Mouse (Mus musculus) cortical plate, adult 2 months (tissue): Measurements from ENCODE around the gene Rae1. TPM values are rescaled to one million over a fixed set of nuclear protein-coding genes. Genes with fewer than 3 reads are reported as not detected.

ENCODE experiments used
- H3K27ac ChIP-seq: fragments of 200-500 bp; 2 replicates; pipeline ENCODE4 v1.5.1; 2012; ENCODE audit warnings: low read length, control low read depth, inconsistent platforms; ENCODE audit not compliant: insufficient read depth
- H3K4me1 ChIP-seq: fragments of 200-500 bp; 2 replicates; pipeline ENCODE4 v1.6.1; 2011; ENCODE audit warnings: low read length; ENCODE audit not compliant: control insufficient read depth, insufficient read depth
- H3K4me3 ChIP-seq: fragments of 200-500 bp; 2 replicates; pipeline ENCODE4 v1.5.1; 2011; ENCODE audit warnings: mild to moderate bottlenecking, low read length, control low read depth; ENCODE audit not compliant: insufficient read depth
- CTCF ChIP-seq: fragments of 200-500 bp; IDR thresholded peaks from 2 replicates; pipeline ENCODE4 v1.5.1; 2011; ENCODE audit warnings: mild to moderate bottlenecking, control low read depth, low read length; ENCODE audit not compliant: insufficient read depth; ENCODE audit errors: extremely low read depth
- POLR2A ChIP-seq: fragments of 200-500 bp; IDR thresholded peaks from 2 replicates; pipeline ENCODE4 v1.6.1; 2011; ENCODE audit warnings: mild to moderate bottlenecking, low read length, control low read depth; ENCODE audit not compliant: insufficient read depth; ENCODE audit errors: extremely low read depth
- polyA plus RNA-seq: library from polyadenylated mRNA; depleted of rRNA; stranded (reverse); fragments of >200 nt; gene quantifications from 2 replicates; pipeline ENCODE4 v1.2.3, GENCODE M21; 2012

Rae1 gene
- polyA plus RNA-seq, 1 experiment: 68.4 TPM

GRCm38 (mm10) chr2:172982776-172983561 lies 16.9 kb upstream of the Rae1 start:
- TF ChIP-seq CTCF: peak; percentile 37
- TF ChIP-seq POLR2A: no peak
- Histone ChIP-seq H3K4me3 (no peak overlapping the region), H3K4me1 (no peaks in the 10 kb centered on the region)

GRCm38 (mm10) chr2:172990161-172990560 lies 9.8 kb upstream of the Rae1 start:
- Histone ChIP-seq H3K4me1 (no peaks in the 10 kb centered on the region), H3K4me3 (no peak overlapping the region), H3K27ac (no peak overlapping the region)
- TF ChIP-seq CTCF: no peak
- no peak for TF ChIP-seq POLR2A

More at GRCm38 (mm10) chr2:172982776-172983561, 16.9 kb upstream of the Rae1 start:
- H3K27ac ChIP-seq: no peak overlapping the region

GRCm38 (mm10) chr2:172996207-172996606 lies 3.7 kb upstream of the Rae1 start:
- TF ChIP-seq POLR2A: no peak
- TF ChIP-seq CTCF: peak; percentile 96
- no peak overlapping the region for H3K27ac ChIP-seq
- H3K4me3 ChIP-seq: no peak overlapping the region
- H3K4me1 ChIP-seq: peaks cover 2% of the 10 kb centered on the region; the same call in 1 of the 2 replicates

GRCm38 (mm10) chr2:172997748-172998147 lies 2.2 kb upstream of the Rae1 start:
- no peak overlapping the region for H3K27ac ChIP-seq
- no peak overlapping the region for H3K4me3 ChIP-seq
- peaks cover 2% of the 10 kb centered on the region; the same call in 1 of the 2 replicates for H3K4me1 ChIP-seq
- TF ChIP-seq POLR2A (no peak), CTCF (no peak)

- no peak for TF ChIP-seq POLR2A
- no peak for TF ChIP-seq CTCF
- no peak overlapping the region for H3K27ac ChIP-seq
- H3K4me1 ChIP-seq: peaks cover 2% of the 10 kb centered on the region; the same call in 1 of the 2 replicates
- no peak overlapping the region for H3K4me3 ChIP-seq
These were observed 1.4 kb upstream of the Rae1 start for GRCm38 (mm10) chr2:172998478-172998877.

- H3K27ac ChIP-seq: no peak overlapping the region
- H3K4me3 ChIP-seq: peak overlapping the region; percentile 26
- H3K4me1 ChIP-seq: peaks cover 2% of the 10 kb centered on the region; the same call in 1 of the 2 replicates
- TF ChIP-seq POLR2A (no peak), CTCF (no peak)
These were observed 352 bp downstream of the Rae1 start for GRCm38 (mm10) chr2:173000285-173000652.

GRCm38 (mm10) chr2:173000921-173001320 lies 1.0 kb downstream of the Rae1 start:
- Histone ChIP-seq H3K4me3 (peak overlapping the region; percentile 26), H3K4me1 (peaks cover 2% of the 10 kb centered on the region; the same call in 1 of the 2 replicates), H3K27ac (no peak overlapping the region)
- TF ChIP-seq CTCF (no peak), POLR2A (no peak)

GRCm38 (mm10) chr2:173003737-173004136 lies 3.8 kb downstream of the Rae1 start:
- no peak overlapping the region for H3K4me3 ChIP-seq
- TF ChIP-seq POLR2A (no peak), CTCF (no peak)
- H3K4me1 ChIP-seq: peaks cover 2% of the 10 kb centered on the region; the same call in 1 of the 2 replicates
- H3K27ac ChIP-seq: no peak overlapping the region

- Histone ChIP-seq H3K4me3 (no peak overlapping the region), H3K27ac (no peak overlapping the region), H3K4me1 (no peaks in the 10 kb centered on the region)
- no peak for TF ChIP-seq CTCF
- TF ChIP-seq POLR2A: no peak
These were observed 10.4 kb downstream of the Rae1 start for GRCm38 (mm10) chr2:173010220-173010717.

- Histone ChIP-seq H3K4me1 (no peaks in the 10 kb centered on the region), H3K4me3 (no peak overlapping the region), H3K27ac (no peak overlapping the region)
- TF ChIP-seq CTCF (no peak), POLR2A (no peak)
These were observed 11.5 kb downstream of the Rae1 start for GRCm38 (mm10) chr2:173011440-173011839.
